Mouse (Mus musculus) A20 (cell line): Measurements from ENCODE around the gene Krt4.

Experiments
- DNase-seq: peaks from one replicate; pipeline ENCODE4 v3.0.0-alpha.2; 2011; ENCODE audit warnings: low read depth, low spot score

The Krt4 gene

DNA sequence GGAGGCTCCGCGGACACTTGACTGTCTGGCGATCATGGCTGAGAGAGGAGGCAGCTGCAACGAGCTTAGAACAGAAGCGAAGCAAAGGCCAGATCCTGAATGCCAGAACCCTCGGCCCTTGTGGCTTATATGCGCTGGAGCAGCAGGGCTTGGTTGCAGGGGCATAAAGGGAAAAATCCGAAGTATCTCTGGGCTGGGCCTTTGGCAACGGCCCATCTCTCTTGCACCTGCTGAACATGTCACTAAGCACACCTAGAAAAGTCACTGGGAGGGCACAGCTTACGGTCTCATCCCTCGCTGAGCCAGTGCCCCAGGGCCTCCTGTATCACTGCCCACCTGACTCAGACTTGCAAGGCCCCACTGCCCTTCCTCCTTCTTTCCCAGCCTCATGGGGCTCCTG, at the start of gene Krt4:
TSS of gene Krt4 (minus strand) at position 101 of the 400 bp plus-strand sequence.
- no peak for DNase-seq

DNA sequence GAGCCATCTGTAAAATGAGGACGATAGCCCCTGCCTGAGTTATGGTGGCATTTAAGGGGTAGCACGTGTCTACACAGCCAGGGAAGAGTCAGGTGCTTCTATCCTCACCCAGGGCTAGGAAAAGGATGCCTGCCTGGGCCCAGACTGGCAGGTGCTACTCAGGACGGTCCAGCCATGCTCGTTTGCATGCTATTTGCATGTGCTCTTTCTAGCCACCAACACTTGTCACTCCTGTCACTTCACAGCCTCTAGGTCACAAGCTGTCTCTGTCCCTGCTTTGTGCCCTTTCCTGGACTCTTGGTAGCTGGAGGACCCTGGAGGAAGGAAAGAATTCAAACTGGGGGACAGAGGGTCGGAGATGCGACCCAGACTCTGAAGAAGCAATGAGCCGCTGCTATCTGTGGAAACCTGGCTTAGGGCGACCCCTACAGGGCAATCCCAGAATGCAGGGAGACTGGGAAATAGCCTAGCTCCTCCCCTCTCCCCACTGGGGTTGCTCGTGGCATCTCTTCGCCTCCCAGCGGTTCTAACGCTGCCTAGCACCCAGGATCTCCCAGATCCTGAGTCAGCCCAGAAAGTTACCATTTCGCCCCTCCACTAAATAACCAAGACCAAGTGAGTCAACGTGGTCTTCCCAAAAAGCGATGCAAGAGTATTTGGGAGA, 49.0 kb upstream of the Krt4 start:
- DNase-seq: peak; percentile 89

DNA sequence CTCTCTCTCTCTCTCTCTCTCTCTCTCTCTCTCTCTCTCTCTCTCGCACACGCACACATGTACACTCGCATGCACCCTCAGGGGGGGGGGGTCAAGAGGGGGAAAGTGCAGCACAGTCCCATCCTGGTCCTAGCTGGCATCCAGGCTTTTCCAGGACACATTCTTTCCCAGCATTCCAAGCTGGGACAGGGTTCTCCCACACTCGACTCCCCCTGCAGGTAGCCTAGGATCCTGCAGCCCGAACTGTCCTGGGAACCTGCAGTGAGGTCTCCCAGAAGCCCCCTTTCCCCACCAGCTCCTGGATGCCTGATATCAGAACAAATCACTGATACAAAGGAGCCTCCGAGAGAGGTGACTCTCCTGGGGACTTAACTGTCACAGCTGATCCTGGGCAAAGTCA, 46.0 kb upstream of the Krt4 start:
- no peak for DNase-seq

DNA sequence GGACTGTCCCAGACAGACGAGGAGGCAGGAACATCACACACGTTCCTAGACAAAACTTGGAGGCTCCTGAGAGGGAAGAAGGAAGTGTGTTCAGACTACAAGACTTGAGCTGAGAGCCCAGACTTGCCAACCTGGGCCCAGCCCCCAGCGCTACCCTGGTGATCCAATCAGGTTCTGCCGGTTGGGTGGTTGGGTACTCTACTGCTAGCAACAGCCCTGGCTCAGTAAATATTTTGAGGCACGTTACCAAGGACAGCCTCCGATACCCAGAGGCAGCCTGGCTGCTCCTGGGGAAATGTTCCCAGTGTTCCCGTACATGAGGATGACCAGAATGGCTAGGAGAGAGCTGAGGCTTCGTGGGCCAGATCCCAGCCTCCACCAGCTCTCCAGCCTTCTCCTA, 42.3 kb upstream of the Krt4 start:
- DNase-seq: no peak

DNA sequence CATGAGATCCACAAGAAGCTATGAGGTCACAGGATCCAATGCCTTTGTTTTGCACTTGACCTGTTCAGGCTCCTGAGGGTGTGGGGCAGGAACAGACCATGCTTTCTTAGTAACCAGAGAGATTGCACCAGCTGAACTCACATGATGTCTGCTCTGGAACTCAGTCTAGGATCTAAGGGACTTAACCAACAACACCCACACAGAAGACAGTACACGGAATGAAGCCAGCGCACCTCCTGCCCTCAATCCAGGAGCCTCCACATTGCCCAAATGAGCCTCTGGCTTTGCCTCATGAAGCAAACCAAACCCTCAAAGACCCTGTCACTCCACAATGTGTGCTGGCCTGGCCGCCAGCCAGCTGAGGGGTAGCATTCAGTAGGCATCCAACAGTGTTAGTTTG, 34.4 kb upstream of the Krt4 start:
- DNase-seq: no peak

DNA sequence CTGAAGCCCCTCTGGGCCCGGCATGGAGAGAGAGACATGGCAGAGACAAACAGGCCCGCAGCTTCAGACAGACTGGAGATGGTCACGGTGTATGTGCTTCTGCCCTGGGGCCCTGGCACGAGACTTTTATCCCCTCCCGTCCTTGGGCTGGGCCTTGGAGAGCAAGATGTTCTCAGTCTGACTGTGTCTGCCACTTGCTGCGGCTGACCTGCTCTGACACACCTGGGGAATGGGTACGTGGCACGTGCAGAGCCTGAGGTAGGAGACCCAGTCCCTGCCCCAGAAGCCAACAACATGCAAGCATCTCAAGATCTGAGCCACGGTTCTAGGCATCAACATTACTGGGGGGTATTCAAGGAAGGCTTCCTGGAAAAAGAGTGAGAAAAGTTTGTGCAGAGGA, 29.7 kb upstream of the Krt4 start, which contains the start of gene Krt78:
TSS of gene Krt78 (minus strand) at position 101 of the 400 bp plus-strand sequence.
- no peak for DNase-seq

DNA sequence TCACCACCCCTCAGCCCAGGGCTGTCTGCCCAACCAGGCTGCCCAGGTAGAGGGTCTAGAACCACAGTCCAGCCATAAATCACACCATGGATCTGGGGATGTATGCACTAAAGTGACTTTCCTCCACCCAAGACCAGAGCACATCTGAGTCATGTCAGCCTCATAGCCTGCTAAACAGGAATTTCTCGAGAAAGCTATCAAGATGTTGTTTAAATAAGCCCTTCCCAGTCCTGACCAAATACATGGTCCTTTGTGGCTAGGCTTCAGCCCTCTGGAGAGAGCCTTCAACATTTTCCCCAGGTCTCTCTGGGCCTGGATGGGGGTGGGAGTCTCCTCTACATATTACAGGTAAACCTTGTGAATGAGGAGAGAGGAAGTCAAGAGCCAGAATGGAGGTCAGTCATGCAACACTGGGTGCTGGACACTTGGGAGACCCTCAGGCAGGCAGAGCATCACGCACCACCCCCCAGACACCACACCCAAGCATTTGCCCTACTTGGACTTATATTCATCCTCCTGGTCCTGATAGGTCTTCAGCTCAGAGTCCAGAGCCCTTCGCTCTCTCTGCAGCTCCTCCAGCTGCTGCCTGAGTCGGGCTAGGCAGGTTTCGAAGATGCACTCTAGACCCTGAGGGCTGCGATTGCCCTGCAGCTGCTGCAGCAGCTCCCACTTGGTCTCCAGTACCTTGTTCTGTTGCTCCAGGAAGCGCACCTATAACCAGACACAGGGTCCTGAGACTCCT, 28.4 kb upstream of the Krt4 start:
- no peak for DNase-seq

DNA sequence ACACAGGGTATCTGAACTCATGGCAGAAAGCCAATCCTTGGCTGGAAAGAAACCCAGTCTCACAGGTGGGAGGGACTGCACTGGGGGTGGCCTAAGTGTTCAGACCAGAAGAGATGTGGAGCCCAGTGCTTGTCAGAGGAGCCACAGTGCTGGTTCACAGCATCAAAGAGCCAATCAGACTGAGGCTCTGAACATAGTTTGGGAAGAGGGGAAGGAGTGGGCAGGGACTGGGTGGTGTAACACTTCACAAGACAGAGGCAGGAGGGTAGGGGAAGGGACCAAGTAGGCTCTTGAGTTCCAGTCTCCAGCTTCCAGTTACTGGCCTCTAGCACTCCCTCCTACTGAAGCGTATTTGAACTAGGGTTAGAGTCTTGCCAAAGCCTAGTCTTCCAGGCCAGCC, 20.9 kb upstream of the Krt4 start:
- DNase-seq: no peak

DNA sequence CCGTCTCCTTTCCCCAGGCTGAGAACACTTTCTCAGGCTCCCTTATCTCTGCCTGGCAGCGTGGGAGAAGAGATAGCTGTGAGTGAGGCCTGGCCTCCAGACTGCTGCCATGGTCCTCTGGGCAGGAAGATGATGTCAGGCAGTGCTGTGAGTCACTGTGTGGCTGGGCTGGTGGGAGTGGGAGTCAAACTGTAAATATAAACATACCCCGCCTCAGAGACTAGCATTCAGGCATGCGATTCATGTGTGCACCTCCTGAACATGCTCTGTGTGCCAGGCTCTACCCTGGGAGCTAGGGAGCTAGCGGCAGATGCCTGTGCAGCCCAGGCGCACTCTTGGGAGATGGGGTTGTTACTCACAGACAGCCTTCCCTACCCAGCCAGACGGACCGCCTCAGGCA, 17.4 kb upstream of the Krt4 start:
- DNase-seq: no peak

DNA sequence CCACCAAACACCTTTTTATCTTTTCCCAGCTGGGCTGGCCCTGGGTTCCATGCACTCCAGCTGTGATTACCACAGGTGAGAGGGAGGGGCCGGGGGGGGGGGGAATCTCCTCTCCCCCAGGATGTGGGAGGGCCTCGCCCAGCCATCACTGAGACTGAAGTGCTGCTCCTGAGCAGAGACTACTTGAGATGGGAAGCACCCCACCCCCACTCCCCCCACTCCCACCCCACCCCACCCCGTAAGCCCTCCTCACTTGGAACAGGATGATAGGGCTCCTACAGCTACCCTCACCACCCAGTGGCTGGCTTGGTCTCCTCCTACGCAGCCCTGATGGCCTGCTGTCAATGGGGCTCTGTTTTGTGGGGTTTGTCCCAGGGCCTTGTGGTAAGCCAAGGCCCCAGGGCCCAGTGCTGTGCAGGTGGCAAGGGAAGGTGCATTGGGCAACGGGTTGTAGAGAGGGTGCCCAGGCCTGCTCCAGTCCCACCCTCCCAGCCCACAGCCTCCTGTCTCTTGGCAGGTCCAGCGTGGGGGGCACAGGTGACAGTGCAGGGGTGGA, 15.8 kb upstream of the Krt4 start, which contains the start of gene Krt79:
TSS of gene Krt79 (minus strand) at position 51 of the 556 bp plus-strand sequence.
- DNase-seq: no peak

DNA sequence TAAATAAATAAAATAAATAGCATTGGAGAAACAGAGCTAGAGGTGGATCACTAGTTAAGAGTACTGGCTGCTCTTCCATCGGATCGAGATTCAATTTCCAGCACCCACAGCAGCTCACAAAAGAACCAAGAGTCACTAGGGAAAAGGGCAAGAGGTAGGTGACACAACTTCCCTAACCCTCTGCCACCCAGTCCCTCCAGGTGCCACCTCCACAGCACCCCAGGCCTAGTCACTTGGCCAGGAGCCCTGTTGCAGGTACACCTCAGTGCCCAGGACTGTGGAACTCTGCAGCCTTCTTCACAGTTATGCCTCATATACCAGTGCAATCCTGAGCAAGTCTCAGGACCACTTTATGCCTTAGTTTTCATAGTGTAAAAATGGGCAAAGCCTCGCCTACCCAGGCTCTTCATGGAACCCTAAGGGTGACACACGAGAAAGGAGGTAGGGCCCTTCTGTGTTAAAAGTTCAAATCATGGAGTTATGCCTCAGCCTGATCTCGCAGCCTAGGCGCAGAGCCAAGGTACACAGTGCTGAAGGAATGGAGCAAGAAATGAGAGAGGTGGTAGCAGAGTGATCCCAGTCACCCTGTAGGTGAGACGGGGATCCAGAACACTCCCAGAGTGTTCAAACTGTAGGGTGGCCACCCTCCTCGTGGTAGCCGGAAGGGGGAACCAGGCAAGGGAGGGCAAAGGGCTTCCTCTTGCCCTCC, 14.2 kb upstream of the Krt4 start:
- DNase-seq: no peak

DNA sequence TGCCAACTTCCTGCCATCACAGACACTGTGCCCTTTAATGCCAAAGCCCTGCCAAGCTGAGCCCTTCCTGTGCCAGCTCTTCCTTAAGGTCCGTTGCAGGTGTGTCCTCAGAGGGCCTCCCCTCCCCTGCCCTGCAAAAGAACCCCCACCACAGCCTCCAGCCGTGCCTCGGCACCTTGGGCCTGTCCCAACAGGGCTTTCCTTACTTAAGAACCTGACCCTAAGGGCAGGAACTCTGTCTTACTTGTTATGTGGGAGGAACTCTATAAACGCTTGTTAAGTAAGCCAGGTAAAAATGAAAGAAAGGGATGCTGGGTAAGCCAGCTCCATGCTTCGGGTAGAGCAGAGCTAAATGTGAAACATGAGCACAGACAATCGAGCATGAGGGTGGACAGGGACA, 8.5 kb upstream of the Krt4 start:
- no peak for DNase-seq

DNA sequence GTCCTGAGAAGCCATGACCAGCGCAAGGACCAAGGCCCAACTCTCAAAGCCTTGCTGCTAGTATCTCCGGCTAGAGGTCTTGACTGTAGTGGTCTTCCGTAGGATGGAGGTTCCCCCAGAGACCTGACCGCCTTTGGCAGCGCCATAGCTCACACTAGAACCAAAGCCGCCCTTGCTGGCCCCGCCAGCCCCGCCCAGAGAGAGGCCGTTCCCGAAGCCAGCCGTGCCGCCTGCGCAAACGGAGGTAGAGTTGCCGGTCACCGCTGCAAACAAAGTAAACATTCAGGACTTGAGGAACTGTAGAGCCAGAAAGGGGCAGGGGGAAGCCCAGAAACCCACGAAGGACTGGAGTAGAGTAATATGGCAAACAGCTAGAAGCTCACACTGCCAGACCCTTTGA, 5.1 kb upstream of the Krt4 start:
- DNase-seq: no peak

DNA sequence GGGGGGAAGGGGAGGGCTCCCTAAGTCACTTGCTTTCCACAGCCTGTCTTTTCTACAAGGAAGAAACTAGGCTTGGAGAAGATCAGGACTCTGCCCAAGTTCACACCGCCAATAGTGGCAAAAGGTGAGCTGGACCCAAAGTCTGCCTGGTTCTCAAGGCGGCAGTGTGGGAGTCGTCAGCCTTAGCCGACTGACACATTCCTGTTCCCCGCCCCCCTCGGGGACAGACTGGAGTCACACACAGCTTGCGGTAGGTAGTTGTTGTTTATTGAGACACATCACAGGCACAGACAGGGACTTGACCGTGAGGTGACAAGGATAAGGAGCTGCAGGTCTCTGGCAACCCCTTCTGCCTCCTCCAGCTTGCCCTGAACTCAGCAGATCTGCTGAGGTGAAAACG, 4.6 kb upstream of the Krt4 start:
- no peak for DNase-seq

DNA sequence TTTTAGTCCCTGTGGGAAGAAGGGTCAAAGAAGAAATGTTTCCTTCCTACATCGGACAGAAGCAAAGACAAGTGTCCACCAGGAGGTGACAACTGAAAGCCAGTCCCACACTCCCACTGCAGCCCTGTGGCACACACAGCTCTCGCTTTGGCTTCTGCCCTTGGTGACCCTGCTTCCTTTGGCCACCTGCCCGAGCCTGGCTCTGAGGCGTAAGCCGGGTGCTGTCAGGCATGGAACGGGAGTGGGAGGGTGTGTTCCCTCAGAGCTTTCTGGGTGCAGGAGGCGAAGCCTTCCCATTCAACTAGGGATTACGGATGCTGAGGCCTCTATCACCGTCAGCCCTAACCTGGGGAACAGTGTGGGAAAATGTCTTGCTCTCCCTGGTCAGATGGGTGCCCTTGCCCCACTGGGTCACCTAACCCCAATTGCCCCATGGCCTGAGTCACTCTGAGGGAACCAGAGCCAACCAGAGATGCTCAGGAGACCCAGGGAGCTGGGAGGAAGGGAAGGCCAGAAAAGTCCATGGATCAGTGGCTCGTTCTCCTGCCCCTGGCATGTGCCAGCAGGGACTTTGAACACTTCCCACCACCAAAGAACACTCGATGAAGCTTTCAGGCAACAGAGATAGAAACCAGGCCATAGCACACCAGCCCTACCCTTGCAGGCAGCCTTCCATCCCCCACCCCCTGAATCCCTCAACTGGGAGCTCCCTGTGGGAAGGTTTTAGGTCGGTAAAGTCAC, 3.0 kb upstream of the Krt4 start:
- no peak for DNase-seq

DNA sequence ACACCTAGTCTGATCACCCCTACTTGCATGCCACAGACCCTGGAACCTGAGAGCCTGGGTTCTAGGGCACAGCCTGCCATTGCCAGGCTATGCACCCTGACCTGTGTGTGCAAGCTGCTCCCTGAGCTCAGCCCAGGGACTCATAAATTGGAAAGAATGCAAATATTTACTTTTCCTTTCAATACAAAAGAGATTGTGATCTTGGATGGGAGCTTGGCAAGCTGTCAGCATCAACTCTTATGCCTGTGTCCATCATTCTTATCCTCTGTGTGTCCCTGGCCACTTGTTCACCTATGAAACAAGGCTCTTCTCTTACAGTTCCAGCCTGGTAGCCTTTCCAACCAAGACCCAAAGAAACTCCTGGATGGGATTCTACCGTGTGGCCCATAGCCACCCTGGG, 506 bp upstream of the Krt4 start:
- no peak for DNase-seq

DNA sequence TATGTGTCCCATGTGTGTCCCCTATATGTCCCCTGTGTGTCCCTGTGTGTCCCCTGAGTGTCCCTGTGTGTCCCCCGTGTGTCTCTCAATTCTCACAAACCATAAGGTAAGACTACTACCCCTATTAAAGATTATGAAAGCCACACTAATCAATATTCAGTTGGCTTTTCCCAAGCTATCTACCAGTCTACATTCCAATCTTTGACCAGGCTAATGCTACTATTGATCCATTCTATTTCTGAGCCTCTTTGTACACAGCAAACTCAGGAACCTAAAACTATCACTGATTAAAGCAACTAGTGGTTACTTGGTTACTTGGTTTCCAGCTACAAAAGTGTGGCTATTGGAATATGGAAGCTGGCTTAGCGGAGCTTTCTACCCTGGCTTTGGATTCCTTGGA, 2.2 kb downstream of the Krt4 start:
- DNase-seq: no peak

DNA sequence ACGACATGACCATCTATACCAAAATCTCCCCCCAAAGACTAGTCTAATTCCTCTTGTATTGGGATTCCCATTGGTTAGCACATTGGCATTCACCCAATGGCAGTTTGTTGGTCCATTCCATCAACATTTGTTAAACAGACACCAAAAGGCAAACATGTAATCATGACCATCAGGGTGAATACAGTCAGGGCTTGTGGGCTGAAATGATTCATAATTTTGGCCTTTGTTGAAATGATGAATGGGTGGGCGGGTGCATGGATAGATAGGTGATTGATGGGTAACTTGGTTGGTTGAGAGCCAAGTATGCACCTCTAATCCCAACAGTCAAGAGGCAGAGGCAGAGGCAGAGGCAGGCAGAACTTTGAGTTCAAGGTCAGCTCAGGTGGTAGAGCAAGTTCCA, 8.5 kb downstream of the Krt4 start:
- no peak for DNase-seq

DNA sequence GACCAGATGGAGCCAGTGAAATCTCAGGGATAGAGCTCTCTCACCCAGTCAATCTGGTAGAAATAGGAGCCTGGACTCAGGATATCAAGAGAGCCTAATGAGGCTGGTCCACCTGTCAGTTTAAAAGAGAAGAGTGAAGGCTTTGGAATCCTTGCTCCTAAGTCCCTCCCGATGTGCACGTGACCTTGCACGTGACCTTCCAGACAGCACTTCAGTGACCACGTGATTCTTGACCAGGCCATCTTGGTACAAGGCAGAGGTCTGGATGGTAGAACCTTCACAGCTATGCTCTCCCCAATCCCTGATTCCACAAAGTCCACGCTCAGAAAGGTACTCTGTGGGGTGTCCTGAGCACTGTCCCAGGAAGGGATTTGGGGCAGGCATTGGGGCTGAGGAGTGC, 19.7 kb downstream of the Krt4 start:
- DNase-seq: no peak

DNA sequence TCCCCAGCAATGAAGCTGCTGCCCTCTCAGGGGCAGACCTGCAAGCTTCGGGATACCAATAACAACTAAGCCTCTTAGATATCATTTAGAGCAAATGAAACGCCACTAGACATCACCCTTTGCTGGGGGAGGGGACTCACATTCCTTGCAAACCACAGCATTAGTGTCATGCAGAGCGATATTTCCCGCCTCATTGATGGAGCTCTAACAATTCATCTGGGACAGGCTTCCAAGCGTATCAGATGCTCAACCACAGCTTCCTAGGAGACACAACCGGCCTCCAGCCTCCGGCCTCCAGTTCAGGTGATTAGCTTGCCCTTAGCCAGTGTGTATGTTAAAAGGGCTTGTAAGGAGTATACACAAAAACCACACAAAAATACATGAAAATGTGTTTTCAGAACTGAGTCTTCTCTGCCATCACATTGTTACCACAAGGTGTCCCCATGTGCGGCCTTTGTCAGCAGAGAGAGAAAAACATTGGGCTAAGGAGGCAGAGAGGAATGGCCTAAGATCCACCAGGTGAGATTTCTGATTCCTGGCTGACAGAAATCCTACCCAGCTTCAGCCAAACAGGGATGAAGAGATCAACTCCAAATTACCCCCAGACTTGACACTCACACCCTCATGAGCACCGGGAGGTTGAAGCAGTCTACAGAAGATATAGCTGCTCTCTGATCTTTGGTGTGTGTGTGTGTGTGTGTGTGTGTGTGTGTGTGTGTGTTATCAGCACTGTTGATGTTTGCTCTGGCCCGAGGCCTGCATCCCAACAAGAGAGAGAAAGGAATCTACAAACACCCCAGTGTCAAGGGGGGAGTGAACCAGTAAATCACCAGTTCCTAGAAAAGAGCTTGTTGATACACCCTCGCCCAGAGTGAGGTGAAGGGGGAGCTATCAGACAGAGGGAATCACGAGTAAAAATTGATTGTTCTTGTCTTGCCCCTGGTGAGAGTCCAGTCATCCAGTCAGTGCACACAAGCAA, 22.1 kb downstream of the Krt4 start:
- DNase-seq: no peak

DNA sequence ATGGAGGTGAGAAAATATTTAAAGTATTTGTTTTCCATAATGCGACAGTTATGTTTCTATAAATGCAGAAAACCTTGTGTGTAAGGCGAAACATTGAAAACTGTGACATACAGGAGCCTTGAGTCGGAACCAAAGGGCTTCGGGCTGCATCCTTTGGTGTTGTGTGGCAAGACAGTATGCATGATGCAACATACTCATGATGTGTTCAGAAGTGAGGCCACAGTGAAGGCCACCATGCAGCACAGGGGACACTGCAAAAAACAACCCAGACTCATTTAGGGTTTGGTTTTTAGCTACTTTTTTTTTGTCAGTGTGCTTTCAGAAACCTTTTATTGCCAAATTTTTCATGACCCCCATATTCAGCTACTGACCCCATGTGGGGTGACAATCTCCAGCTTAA, 29.3 kb downstream of the Krt4 start:
- no peak for DNase-seq
